Mouse (Mus musculus): ENCODE measurements around the gene Pigz. TPM values are rescaled to one million over a fixed set of nuclear protein-coding genes. Genes with fewer than 3 reads are reported as not detected.

The Pigz gene
- polyA plus RNA-seq, 1 experiment from 2014 or later, result 1.3 TPM

DNA sequence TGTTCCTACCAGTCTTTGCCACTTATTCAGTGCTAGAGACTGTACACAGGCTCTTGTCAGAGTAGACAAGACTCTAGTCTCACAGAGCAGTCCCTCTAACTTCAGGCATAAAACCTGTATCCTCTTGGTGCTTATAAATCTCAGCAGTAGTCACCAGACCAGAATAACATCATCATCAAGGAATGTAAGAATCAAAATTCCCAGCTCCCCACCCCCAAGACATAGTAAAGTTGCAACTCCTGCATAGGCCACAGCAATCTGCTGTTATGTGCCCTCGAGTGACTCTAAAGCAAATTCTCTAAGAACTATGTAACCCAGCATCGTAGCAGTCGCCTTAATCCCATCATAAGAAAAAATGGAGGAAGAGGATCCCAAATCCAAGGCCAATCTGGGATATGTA, 45.9 kb downstream of the Pigz start:
- no peak overlapping the region for H3K27ac ChIP-seq (replicated peaks)
- WGBS, result 93% methylated on average over 3 of the region's 3 CpGs
- DNase-seq (ENCODE audit: low spot score), result no peak
- no peaks in the 10 kb centered on the region for H3K9me3 ChIP-seq
- H3K4me1 ChIP-seq, result no peaks in the 10 kb centered on the region
- H3K36me3 ChIP-seq (replicated peaks), result peaks cover 84% of the 10 kb centered on the region
- no peak overlapping the region for H3K4me3 ChIP-seq
- H3K27me3 ChIP-seq (replicated peaks; ENCODE audit: low read depth, poor library complexity, severe bottlenecking), result no peaks in the 10 kb centered on the region

DNA sequence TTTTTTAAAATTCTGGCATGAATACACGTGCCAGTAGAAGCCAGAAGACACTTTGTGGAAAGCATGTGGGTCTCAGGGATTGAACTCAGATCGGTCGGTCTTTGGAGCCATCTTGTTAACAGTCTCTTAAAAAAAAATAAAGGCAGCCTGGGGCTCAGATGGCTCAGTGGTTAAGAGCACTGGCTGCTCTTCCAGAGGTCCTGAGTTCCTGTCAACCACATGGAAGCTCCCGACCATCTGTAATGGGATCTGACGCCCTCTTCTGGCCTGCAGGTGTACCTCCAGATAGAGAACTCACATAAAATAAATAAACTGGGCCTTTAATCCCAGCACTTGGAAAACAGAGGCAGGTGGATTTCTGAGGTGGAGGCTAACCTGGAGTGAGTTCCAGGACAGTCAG, 47.3 kb downstream of the Pigz start:
- DNase-seq (ENCODE audit: low spot score), result no peak
- WGBS, result 83% methylated on average over 5 of the region's 5 CpGs
- Histone ChIP-seq H3K27me3 (replicated peaks; ENCODE audit: low read depth, poor library complexity, severe bottlenecking) (no peaks in the 10 kb centered on the region), H3K4me1 (no peaks in the 10 kb centered on the region), H3K27ac (replicated peaks) (no peak overlapping the region), H3K4me3 (no peak overlapping the region), H3K36me3 (replicated peaks) (peaks cover 80% of the 10 kb centered on the region), H3K9me3 (no peaks in the 10 kb centered on the region)

GRCm38 (mm10) chr16:31992039-31992438, 58.4 kb downstream of the Pigz start:
- no peak for DNase-seq (ENCODE audit: low spot score)
- Histone ChIP-seq H3K36me3 (replicated peaks) (peaks cover 76% of the 10 kb centered on the region), H3K27ac (replicated peaks) (no peak overlapping the region), H3K4me1 (no peaks in the 10 kb centered on the region), H3K27me3 (replicated peaks; ENCODE audit: low read depth, poor library complexity, severe bottlenecking) (no peaks in the 10 kb centered on the region), H3K9me3 (no peaks in the 10 kb centered on the region), H3K4me3 (no peak overlapping the region)
- WGBS, result 54% methylated on average over 1 of the region's 1 CpGs

- WGBS, result 94% methylated on average over 4 of the region's 4 CpGs
- H3K36me3 ChIP-seq (replicated peaks), result peaks cover 69% of the 10 kb centered on the region
- no peaks in the 10 kb centered on the region for H3K27me3 ChIP-seq (replicated peaks; ENCODE audit: low read depth, poor library complexity, severe bottlenecking)
- no peak for DNase-seq (ENCODE audit: low spot score)
- no peaks in the 10 kb centered on the region for H3K9me3 ChIP-seq
- no peaks in the 10 kb centered on the region for H3K4me1 ChIP-seq
- H3K4me3 ChIP-seq, result no peak overlapping the region
- no peak overlapping the region for H3K27ac ChIP-seq (replicated peaks)
Observed at GRCm38 (mm10) chr16:31993195-31993594, 59.5 kb downstream of the Pigz start.

DNA sequence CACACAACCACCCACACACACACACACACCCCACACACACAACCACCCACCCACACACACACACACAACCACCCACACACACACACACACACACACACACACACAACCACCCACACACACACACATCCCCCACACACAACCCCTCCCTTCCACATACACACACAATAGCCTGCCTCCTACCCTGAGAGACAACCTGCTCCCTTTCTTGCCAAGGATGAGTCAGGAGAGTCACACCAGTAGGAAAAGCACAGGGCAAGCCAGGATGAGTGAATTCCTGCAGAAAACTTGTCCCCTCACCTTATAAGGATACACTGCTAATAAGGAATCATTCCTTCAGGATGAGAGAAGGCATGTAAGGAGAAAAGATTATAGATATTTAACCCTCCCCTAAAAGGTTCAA, 60.3 kb downstream of the Pigz start:
- no peaks in the 10 kb centered on the region for H3K4me1 ChIP-seq
- H3K9me3 ChIP-seq, result no peaks in the 10 kb centered on the region
- no peak overlapping the region for H3K4me3 ChIP-seq
- H3K36me3 ChIP-seq (replicated peaks), result peaks cover 65% of the 10 kb centered on the region
- DNase-seq (ENCODE audit: low spot score), result no peak
- no peak overlapping the region for H3K27ac ChIP-seq (replicated peaks)
- H3K27me3 ChIP-seq (replicated peaks; ENCODE audit: low read depth, poor library complexity, severe bottlenecking), result no peaks in the 10 kb centered on the region

Small RNAs within 50 kb of the gene (microRNA-seq; reads per million reads assigned to microRNA genes)
- not detected for gene Gm26269

Other genes with a start within 250 kb of the Pigz start
- gene Meltf, start 55.0 kb upstream of the Pigz start, polyA plus RNA-seq (2016; fragmentation: Nextera tagmentation; extraction: Ambion mirVana), result 0.06 and 0.13 TPM in 2 replicates
- 86.7 and 87.7 TPM in 2 replicates for gene 0610012G03Rik, start 14.6 kb downstream of the Pigz start, polyA plus RNA-seq (2016; fragmentation: Nextera tagmentation; extraction: Ambion mirVana)
- 139 and 145 TPM in 2 replicates for gene Ncbp2, start 14.7 kb downstream of the Pigz start, polyA plus RNA-seq (2016; fragmentation: Nextera tagmentation; extraction: Ambion mirVana)
- 21.5 and 21.8 TPM in 2 replicates for gene Senp5, start 69.4 kb downstream of the Pigz start, polyA plus RNA-seq (2016; fragmentation: Nextera tagmentation; extraction: Ambion mirVana)
- 39.4 and 42.4 TPM in 2 replicates for gene Pak2, start 145.5 kb downstream of the Pigz start, polyA plus RNA-seq (2016; fragmentation: Nextera tagmentation; extraction: Ambion mirVana)
- gene Pigx, start 165.9 kb downstream of the Pigz start, polyA plus RNA-seq (2016; fragmentation: Nextera tagmentation; extraction: Ambion mirVana), result 151 and 152 TPM in 2 replicates
- 36.5 and 36.7 TPM in 2 replicates for gene Cep19, start 165.9 kb downstream of the Pigz start, polyA plus RNA-seq (2016; fragmentation: Nextera tagmentation; extraction: Ambion mirVana)
- gene Nrros, start 231.7 kb downstream of the Pigz start, polyA plus RNA-seq (2016; fragmentation: Nextera tagmentation; extraction: Ambion mirVana), result 7.3 and 8.1 TPM in 2 replicates
- gene Bex6, start 246.0 kb downstream of the Pigz start, polyA plus RNA-seq (2016; fragmentation: Nextera tagmentation; extraction: Ambion mirVana), result not detected in 2 replicates

All from embryonic facial prominence, embryonic 10.5 days (tissue).